Mouse (Mus musculus) fibroblast of lung, adult 2 months (primary cell): ENCODE results near the gene Cisd3.
"Not testable (repeated sequence)": the region's sequence is repeated elsewhere in the genome, so short reads cannot be mapped to it uniquely, and the experiment has no call there.

ENCODE experiments used
- DNase-seq: peaks from one replicate; pipeline ENCODE4 v3.0.0-alpha.2; 2011; ENCODE audit warnings: low read depth

Cisd3 gene

DNA sequence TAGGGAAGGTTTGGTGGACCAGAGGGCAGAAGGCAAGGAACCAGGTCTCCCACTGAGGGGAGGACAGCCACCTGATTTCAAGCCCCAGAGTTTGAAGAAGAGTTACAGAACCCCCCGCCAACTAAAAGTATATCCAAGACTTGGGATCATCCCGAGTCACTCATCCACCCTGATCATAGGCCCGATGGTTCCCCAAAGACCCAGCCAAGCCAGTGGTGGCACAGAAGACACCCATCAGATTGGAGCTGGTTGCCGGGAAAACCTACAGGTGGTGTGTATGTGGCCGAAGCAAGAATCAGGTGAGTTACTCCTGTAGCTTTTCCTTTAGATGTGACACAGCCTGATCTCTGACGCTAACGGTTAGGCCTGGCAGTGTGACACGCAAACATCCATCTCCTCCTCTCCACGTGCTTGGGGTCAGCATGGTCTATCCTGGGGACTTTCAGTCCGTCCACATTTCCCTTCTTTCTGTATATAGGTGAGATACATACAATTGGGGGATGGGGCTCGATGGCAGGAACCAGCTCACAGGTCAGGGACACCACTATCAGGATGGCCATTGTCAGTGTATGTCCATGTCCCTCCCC lies 789 bp downstream of the Cisd3 start:
- DNase-seq, result no peak

DNA sequence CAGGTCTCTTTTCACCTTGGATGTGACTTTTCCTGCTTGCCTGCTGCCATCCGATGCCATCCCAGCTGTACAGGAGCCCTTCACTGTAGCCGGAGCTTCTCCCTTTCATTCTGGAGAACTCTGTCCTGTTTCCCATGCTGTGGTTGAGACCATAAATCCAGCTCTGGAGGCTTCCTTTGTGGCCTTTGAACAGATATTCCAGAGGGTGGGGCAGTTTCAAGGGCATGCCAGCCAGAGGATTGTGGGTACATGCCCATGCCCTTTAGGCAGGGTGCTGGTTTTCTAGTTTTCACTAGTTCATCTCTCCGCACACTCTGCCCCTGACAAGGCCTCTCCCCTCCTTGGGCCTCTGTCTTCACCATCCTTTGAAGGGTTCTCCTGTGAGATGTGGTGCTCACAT lies 1.4 kb downstream of the Cisd3 start:
- no peak for DNase-seq

DNA sequence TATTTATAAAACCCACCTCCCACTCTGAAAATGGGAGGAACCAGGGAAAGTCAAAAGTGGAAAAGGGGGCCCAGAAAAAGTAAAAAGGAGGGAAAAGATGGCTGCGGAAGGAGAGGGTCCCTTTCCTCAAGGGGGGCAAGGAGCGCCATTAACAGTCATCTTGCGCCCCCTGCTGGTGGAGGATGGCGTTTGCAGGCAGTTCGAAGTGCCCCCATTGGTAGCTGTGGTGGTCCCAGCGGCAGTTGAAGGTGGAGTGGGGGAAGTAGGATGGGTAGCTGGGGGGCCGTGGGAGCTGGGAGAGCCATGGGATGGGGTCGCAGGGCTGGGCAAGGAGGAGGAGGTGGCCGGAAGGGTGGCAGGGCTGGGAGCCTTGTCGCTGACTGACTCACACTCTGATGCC lies 4.2 kb downstream of the Cisd3 start:
- DNase-seq, result no peak

DNA sequence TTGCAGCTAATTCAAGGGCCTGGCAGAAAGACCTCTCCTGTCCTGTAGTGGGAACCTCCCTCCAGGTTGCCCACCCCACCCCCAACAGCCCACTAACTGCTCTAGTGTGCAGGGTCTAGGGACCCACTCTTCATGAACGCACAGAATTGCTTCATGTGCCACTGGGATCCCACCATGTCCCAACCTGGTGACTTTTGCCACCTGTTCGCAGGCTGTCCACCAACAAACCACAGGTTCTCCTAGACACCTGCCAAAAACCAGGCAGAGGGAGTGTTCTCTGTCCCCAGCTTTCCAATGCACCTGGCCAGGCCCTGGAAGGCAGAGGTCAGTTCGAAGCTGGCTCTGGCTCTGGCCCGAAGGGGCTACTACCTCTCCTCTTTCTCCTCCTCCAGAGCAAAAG lies 8.8 kb downstream of the Cisd3 start:
- DNase-seq, result no peak

DNA sequence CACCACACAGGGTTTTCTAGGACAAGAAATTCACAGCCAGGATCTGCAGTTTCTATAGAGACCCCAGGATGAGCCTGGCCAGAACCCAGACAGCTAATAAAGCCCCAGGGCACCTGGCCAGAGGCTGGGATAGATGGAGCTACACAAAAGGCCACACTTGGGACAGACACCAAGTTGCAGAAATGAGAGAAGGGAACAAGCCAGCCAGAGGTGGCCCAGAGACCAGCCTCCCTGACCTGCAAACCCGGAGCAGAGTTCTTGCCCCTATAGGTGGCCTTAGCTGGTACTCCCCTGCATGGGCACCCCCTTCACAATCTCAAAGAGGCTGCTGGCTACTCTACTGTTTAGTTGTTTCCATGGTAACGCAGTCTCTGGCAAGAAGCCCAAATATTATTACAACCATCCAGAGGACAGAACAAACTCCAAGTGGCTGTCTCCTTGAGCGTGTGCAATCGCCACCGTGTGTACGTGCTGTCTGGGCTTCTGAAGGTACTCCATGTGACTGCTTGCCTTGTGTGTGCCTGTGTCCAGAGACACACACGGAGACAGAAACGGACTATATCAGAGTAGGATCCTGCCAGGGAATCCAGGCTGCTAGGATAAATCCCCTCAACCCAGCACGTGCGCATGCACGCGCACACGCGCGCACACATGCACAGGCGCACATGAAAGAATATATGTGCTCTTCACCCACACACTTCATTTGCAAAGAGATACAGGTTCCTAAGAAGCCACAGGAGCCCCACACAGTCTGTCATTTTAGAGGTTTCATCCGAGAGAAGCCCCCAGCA lies 9.5 kb downstream of the Cisd3 start:
- DNase-seq, result peak; percentile 36

DNA sequence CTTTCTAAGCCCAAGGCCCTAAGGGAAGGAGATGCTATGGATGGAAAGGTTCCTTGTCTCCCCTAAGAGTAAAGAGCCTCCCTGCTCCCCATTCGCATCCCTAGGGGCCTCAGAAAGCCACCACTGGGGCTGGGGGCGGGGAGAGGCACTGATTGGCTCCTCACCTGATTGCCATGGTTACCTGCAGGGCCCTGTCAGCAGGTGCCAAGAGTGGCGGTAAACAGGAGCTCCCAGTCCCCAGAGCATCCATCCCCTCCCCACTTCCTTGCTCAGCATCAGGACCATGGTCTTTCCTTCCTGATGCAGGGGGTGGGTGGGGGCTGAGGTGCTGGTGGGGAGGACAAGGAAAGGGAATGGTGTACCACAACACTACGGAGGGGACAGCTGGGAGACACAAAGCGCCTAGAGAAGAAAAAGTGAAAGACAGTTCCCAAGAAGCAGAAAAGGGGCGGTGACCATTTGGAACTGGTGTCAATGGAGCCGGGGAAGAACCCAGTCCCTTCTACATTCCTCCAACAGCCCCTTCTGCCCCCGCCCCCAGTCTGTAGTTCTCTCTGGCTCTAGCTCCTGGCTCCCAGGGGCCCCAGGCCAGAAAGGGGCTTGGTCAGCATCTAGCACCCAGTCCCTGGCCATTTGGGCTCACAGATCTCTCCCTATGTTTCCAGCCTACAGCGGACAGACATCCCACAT lies 10.2 kb downstream of the Cisd3 start:
- DNase-seq, result no peak

DNA sequence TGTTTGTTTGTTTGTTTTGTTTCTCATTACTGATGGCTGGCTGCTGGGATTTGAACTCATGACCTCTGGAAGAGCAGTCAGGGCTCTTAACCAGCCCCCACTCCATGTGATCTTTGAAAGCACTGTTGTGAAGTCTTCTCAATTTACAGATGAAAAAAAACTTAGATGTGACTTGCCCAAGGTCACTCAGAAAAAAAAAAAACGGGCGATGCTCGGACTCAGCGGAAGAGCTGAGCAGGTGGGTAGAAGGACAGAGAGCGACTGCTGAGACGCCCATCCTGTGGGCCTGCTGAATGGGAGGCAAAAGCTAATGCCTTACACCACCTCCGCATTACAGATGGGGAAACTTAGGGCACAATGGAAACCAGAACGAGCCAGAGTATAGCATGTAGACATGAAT lies 11.0 kb downstream of the Cisd3 start:
- no peak for DNase-seq

DNA sequence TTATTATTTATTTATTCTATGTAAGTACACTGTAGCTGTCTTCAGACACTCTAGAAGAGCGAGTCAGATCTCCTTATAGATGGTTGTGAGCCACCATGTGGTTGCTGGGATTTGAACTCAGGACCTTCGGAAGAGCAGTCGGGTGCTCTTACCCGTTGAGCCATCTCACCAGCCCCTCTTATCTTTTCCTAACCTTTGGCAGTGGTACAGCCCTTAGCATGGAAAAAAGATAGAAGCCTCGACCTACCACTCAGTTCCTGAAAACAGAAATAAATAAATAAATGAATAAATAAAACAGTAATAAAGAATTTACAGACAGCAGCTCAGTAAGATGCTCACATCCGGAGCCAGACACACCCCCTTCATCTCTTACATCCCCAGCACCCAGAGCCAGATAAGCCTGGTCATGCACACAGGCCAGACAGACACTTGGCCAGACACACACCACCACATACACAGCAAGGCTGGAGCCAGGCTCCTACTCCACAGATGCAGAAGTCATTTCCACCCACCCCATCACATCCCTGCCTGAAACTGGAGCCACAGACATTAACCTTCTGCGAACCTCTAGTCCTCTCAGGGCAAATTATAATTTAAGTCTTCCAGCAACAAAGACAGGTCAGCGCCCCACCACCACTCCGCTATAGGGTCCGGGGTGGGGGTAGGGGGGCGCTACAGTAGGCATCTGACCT lies 11.7 kb downstream of the Cisd3 start:
- DNase-seq, result no peak

DNA sequence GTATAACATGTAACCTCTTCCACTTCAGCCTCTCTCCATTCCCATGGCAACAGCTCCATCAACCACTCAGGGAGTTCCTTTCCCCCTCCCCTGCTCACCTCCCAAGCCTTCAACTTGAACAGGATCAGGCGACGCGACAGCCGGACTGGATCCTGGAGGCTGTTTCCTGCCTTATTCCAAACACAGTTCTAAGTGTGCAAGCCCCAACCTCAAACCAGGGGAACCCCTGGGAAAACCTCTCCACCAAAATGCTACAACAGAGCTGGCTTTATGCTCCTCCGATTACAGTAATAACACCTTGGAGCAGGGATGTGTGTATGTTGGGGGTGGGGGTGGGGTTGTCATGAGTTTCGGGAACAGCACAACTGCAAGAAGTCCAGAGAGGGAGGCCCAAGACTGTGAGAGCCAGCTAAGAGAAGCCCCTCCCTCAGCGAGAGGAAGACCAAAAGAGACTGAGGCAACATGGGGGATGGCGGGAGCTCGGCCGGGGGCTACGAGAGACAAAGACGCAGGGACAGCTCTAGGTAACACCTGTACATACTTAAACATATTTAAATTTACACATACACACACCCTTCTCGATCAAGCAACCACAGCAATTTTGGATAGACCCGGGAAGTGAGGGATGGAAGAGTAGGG lies 12.4 kb downstream of the Cisd3 start:
- DNase-seq, result no peak

DNA sequence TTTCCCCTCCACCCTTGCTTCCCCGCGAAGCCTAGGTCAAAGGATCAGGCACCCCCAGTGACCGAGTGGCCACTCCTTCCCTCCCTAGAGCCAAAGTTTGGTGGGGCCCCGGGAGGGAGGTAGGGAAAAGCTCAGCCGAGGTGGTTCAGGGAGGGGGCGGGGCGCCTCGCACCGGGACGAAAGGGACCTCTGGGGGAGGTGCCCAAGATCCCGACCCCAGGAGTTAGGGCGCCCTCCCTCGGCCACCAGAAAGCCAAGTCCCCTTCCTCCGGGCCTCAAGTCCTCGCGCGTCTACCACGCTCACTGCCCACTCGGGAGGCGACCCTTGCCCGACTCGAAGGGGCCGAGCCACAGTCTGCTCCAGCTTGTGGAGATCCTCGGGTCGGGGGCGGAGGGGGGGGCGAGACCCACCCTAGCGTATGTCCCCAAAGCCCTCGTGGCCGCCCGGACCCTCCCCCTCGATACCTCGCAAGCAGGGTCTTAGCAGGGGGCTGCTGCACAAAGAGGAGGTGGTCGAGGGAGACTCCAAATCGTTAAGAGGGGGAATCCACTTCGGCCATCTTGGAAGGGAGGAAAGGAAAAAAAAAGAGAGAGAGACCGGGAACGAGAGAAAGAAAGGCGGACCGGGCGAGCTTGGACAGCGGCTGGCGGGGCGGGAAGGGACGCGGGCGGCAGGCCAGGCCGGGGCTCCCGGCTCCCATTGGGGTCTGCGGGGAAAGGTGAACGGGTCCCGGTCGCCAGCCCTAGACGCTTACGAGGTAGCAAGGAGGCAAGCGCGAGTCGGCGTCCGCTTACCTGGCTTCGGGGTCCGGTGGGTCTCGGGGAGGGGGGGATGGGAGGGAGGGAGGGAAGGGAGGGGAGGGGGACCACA lies 13.3 kb downstream of the Cisd3 start:
- peak; percentile 40 for DNase-seq

DNA sequence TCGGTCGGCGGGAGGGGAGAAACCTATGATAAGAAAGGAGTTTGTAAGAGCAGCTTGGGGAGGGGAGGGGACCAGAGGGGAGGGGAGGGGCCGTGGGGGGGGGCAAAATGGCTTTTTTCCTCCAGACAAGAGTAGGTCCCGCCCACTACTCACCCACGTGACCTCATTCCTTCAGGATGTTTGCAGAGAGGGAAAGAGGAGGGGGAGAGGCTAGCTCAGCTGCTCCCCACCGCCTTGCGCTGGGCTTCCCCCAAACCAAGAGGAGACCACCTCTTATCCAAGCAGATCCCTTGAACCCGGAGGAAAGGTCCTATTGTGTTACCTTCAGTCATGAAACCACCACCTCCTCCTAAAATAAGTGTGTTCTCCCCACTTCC lies 14.0 kb downstream of the Cisd3 start:
- DNase-seq, result peak; percentile 47

DNA sequence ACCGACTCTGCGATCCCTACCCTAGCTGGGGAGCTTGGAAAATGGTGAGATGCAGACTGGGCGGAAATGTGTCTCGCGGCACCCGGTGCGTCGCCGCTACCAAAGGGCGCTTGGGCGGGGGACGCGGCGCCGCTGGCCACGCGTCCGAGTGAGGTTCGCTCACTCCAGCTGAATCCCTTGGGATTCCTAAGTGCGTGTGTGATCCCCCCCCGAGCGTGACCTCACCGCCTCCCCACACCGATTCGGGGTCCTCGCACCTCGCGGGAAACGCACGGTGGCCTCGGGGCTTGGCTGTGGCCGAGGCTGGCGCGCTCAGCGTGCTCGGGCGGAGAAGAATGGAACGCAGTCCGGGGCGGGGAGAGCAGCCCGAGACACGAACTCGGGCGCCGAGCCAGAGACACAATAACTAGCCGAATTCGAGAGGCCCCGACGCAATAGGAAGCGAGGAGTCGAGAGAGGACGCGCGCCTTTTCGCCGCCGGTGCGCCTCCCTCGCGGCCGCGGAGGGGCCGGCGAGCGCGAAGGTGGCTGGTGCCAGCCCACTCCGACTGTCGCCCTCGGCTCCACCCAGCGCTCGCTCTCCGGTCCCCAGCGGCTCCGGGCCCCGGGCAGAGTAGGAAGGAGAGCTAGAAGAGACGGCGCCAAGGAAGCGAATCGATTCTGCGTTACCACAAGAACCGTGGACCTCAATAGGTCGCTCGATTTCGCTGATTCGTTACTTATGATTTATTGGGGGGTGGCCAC lies 14.5 kb downstream of the Cisd3 start, which contains the start of gene Pcgf2:
TSS of gene Pcgf2 (minus strand) at position 495 of the 743 bp plus-strand sequence.
- DNase-seq, result peak; percentile 29

DNA sequence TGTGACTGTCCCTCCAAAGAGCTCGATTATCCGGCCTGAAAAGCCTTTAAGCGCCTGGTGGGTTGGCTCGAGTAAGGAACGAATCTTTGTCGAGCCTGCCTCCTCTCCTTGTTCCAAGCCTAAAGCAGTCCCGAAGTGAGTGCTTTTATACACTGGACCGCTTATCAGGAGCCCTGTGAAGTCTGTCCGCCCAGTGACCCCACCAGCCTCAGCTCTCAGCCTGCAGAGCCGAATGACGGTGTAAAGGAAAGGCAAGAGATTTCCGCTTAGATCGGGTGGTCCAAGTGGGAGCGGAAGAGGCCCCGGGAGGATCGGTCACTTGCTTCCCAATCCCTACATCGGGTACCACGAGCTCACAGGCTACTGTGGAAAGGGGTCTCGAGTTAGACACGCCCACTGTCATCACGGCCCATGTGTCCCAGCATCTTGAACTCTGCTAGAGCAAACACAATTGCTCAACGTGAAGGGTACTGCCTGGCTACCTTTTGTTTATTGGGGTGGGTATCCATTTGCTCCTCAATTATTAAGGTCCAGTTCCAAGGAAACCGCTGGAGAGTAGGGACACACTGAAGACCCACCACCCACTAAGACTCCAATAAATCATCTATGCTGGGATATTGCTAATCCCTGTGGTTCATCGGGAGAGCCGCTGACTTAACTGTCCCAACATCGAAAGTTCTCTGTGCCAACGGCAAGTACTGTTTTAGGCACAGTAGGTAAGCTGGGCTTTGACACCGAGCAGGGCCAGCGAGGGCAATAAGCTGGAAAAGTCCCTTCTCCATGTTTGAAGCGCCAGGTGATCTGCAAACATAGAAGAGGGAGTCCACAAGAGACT lies 15.3 kb downstream of the Cisd3 start:
- no peak for DNase-seq

DNA sequence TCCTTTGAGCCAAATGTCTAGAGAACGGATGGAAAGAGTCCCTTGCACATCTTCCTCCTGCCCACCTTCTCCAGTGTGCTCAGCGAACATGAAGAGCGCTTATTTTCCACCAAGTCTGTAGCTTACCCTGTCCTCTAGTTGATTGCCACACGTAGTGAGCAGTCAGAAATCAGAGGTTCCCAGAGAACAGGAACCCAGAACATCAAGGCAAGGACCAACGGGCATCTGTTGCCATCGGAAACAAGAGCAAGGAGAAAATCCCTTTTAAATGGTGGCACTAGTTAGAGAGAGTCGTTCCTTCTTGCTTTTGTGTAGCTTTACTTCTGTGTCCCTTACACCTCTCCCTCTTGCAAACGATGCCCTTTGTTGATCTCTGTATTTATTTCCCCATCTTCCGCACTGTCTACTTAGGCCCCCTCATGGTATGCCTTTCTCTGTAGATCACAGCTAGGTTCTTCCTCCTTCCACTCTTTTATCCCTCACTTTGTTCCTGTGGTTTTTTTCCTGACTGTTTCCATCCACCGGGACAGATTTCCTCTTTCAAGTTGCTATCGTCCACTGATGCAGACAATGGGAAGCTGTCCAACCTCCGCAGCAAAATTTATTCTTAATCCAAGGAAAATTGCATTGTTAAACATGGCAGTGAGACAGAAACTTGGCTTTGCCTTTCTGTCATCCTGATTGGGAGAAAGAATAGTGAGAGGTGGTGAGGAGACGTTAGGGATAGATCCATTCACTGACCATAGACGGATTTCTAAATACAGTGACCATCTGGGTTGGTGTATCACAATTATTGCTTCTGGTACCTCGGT lies 16.2 kb downstream of the Cisd3 start:
- DNase-seq, result no peak

DNA sequence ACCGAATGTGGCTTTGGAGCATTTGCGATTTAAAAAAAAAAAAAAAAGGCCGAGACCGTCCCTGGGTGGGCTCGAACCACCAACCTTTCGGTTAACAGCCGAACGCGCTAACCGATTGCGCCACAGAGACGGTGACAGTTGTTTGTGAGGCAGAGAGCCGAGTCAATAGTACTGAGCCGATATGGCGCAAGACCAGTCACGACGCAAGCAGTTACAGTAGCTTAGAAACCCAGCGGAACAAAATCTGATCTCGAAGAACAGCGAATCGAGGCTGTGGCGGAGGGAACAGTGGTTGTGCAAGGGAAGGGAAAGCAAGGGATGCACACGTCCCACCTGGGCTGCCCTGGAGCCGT lies 16.7 kb downstream of the Cisd3 start:
- peak; percentile 83 for DNase-seq

DNA sequence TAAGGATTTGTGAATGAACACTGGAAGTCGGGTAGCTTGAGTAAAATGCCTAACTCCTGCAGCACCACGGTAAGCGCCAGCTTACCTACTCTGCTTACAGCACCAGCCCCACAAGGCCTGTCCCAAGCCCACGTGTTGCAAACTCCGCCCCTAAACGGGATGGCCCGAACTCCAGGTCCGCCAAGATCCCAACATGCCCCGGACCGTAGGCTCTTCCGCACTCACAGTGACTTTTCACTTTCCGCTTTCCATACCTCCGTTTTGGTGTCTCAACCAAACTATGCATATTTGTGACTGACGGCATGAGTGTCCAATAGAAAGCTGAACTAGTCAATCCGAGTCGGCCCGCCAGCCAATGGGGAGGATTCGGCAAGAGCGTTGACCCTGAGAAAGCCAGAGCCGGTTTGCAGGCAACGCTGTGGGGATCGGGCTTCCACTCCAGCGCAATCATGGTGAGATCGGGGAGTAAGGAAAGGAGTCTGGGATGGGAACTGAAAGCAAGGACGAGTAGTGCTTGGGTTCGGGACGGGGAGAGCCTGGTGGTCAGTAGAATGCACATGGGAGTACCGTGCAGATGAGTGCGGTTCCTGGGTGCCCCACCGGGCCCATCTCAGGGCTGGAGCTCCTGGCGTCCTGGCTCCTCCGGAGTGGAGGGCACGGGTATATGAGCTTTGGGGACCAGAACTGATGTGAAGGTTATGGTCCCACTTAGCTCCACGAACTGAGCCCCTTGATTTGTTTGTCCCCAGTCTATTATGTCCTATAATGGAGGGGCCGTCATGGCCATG lies 17.6 kb downstream of the Cisd3 start, which contains the start of gene Psmb3:
TSS of gene Psmb3 (plus strand) at position 361 of the 788 bp plus-strand sequence.
- peak; percentile 100 for DNase-seq

DNA sequence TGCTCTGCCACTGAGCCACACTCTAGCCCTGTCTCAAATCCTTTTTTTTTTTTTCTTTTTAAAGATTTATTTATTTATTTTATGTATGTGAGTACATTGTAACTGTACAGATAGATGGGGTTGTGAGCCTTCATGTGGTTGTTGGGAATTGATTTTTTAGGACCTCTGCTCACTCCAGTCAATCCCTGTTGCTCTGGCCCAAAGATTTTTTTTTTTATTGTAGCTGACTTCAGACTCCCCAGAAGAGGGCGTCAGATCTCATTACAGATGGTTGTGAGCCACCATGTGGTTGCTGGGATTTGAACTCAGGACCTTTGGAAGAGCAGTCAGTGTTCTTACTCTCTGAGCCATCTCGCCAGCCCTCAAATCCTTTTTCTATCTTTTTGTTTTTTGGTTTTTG lies 24.4 kb downstream of the Cisd3 start:
- DNase-seq, result not testable (repeated sequence)
